Mouse (Mus musculus) liver, embryonic 16.5 days (tissue): ENCODE measurements at regions not wholly inside any gene's neighbourhood (a gene's known extent, or its start where the extent isn't known, plus 50 kb on each side); places are given as distances from the start of the nearest gene placed in this dataset.

Experiments used
- ATAC-seq: fragments of 200-750 bp; cut with Nextera tagmentation; 2 replicates; pipeline ENCODE4 v1.8.0; 2017; ENCODE audit warnings: low read depth, mild to moderate bottlenecking, moderate number of reproducible peaks, moderate library complexity
- H3K27ac ChIP-seq: fragments of 300-500 bp; sonication (generic); 2 replicates; pipeline ENCODE4 v1.5.1; 2014; ENCODE audit warnings: mild to moderate bottlenecking, low read length
- H3K27me3 ChIP-seq: fragments of 300-500 bp; sonication (generic); 2 replicates; pipeline ENCODE4 v1.6.1; 2014; ENCODE audit warnings: low read depth, low read length, mixed read lengths; ENCODE audit not compliant: control insufficient read depth, insufficient read depth
- H3K36me3 ChIP-seq: fragments of 300-500 bp; sonication (generic); 2 replicates; pipeline ENCODE4 v1.6.1; 2014; ENCODE audit warnings: mild to moderate bottlenecking; ENCODE audit not compliant: control insufficient read depth, insufficient read depth
- H3K4me1 ChIP-seq: fragments of 300-500 bp; sonication (generic); 2 replicates; pipeline ENCODE4 v1.6.1; 2014; ENCODE audit warnings: low read depth, low read length, mixed read lengths; ENCODE audit not compliant: control insufficient read depth
- H3K4me2 ChIP-seq: fragments of 300-500 bp; sonication (generic); 2 replicates; pipeline ENCODE4 v1.6.1; 2014; ENCODE audit warnings: low read depth, low read length, mixed read lengths
- H3K4me3 ChIP-seq: fragments of 300-500 bp; sonication (generic); 2 replicates; pipeline ENCODE4 v1.5.1; 2014; ENCODE audit warnings: low read depth, mild to moderate bottlenecking, low read length
- H3K9ac ChIP-seq: fragments of 300-500 bp; sonication (generic); 2 replicates; pipeline ENCODE4 v1.6.1; 2014; ENCODE audit warnings: low read depth, low read length
- H3K9me3 ChIP-seq: fragments of 300-500 bp; sonication (generic); replicated peaks from 2 replicates; pipeline ENCODE4 v1.6.1; 2016; ENCODE audit warnings: low read length; ENCODE audit not compliant: control insufficient read depth
- WGBS: fragments of 180-500 bp; shearing (Covaris S2); extraction: QIAGEN DNeasy Blood & Tissue Kit; methylation state at CpG from one replicate; pipeline ENCODE4 v1.1.7; 2014; ENCODE audit not compliant: insufficient replicate concordance; 5-methylcytosine and 5-hydroxymethylcytosine counted together

DNA sequence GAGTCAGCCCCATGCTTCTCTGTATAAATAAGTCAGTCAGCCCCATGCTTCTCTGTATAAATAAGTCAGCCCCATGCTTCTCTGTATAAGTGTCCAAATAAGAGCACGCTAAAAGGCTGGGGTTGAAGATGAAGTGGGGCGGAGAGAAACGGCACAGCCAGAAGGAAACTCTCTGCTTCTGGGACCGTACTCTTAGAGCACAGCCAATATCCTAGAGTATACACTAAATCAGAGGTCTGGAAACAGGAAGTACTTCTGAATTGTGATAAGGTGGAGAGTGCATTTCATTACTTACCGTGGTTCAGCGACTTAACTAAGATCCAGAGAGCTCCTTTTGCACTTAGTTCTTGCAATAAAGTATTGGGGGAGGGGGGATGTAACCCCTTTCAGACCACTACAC, 112.1 kb upstream of the Foxd3 start:
- ATAC-seq = no peak
- Histone ChIP-seq H3K27ac (no peak overlapping the region), H3K4me3 (no peak overlapping the region), H3K9me3 (no peaks in the 10 kb centered on the region), H3K9ac (no peak overlapping the region), H3K4me2 (no peak overlapping the region), H3K27me3 (no peaks in the 10 kb centered on the region), H3K36me3 (no peaks in the 10 kb centered on the region), H3K4me1 (no peaks in the 10 kb centered on the region)
- WGBS = 27% methylated on average over 6 of the region's 6 CpGs

DNA sequence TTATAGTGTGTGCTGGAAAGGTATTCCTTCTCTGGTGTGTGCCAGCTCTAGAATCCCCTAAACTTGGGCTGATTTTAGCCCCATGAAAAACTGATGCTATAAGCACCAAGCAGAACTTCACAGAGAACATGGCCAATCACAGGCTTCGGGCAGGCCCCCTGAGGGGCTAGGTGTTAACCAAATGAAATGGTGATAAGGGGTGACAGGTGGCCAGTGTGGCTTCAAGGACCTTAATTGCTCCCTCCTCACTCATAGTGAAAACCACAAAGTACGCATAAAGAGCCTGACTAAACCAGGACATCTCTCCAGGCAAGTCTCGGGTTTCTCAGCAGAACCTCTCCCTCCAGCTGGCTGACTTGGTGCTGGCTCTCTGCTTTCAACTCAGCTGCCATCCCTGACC, 110.4 kb upstream of the Foxd3 start:
- Histone ChIP-seq H3K36me3 (no peaks in the 10 kb centered on the region), H3K9ac (no peak overlapping the region), H3K4me1 (no peaks in the 10 kb centered on the region), H3K9me3 (no peaks in the 10 kb centered on the region), H3K27me3 (no peaks in the 10 kb centered on the region), H3K27ac (no peak overlapping the region), H3K4me2 (no peak overlapping the region), H3K4me3 (no peak overlapping the region)
- 26% methylated on average over 3 of the region's 3 CpGs for WGBS
- ATAC-seq = no peak

DNA sequence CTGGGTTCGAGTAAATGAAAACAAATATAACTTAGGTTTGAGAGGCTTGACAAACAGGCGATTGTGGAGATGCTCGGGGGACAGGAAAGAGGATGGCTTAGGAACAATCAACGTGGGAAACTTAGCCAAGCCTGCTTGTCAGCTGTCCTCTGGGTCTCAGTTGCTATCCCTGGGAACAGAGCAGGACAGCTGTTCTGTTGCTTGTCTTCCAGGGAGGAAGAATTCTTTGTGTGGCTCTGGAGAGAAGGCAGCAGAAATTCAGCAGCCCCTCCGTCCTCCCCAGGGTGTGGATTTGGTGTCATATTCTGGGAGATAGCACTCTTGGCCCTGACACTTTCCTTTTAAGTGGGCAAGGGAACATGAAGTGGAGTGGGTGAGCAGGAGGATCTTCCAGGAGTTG, 98.1 kb upstream of the Foxd3 start:
- Histone ChIP-seq H3K36me3 (no peaks in the 10 kb centered on the region), H3K4me2 (no peak overlapping the region), H3K9me3 (no peaks in the 10 kb centered on the region), H3K27me3 (no peaks in the 10 kb centered on the region; the same call in 1 of the 2 replicates), H3K4me3 (no peak overlapping the region), H3K9ac (no peak overlapping the region), H3K4me1 (no peaks in the 10 kb centered on the region), H3K27ac (no peak overlapping the region)
- no peak for ATAC-seq
- WGBS = 34% methylated on average over 5 of the region's 5 CpGs

DNA sequence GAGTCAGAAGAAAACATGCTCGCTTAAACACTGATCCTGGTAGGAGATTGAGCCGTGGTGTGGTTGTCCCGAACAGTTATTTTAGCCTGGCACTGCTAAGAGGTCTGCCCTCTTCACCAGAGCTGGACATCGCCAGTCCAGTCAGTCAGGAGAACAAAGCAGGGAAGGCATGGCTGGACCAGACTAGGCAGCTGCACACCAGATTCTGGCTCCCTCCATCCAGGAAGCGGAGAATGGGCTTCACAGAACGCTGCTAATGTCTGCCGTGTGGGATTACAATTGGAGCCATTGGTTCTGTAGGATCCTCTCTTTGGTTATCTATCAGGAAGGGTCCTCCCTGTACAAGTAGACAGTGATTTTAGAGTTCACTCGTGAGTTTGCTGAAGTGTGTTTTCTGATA, 95.5 kb upstream of the Foxd3 start:
- H3K9me3 ChIP-seq = no peaks in the 10 kb centered on the region
- H3K4me3 ChIP-seq = no peak overlapping the region
- H3K27ac ChIP-seq = no peak overlapping the region
- no peak for ATAC-seq
- no peaks in the 10 kb centered on the region for H3K4me1 ChIP-seq
- H3K36me3 ChIP-seq = no peaks in the 10 kb centered on the region
- H3K27me3 ChIP-seq = no peaks in the 10 kb centered on the region; the same call in 1 of the 2 replicates
- no peak overlapping the region for H3K4me2 ChIP-seq
- WGBS = 21% methylated on average over 8 of the region's 8 CpGs
- H3K9ac ChIP-seq = no peak overlapping the region

DNA sequence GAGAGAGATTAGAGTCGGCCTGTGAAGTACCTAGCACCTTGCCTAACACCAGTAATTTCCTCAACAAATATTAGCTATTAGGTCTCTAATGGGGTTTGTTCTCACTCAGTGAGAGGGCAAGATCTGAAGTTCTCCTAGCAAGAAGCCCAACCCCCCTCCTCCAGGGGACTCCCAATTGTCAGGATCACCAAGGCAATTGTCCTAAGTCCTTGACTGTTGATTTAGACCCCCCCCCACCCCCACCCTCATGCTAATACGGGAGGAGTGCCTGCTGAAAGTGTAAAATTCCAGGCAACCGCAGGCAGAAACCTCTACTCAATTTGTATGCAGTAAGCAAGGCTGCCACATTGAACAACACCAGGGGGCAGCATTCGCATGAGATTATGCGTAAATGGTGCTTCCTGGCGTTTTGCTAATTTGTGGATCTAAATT, 94.6 kb upstream of the Foxd3 start:
- Histone ChIP-seq H3K27ac (no peak overlapping the region), H3K4me3 (no peak overlapping the region), H3K9me3 (no peaks in the 10 kb centered on the region), H3K4me1 (no peaks in the 10 kb centered on the region), H3K4me2 (no peak overlapping the region), H3K9ac (no peak overlapping the region), H3K27me3 (no peaks in the 10 kb centered on the region; the same call in 1 of the 2 replicates), H3K36me3 (no peaks in the 10 kb centered on the region)
- WGBS = 7% methylated on average over 6 of the region's 6 CpGs
- ATAC-seq = no peak

- no peaks in the 10 kb centered on the region for H3K4me1 ChIP-seq
- WGBS = 76% methylated on average over 9 of the region's 9 CpGs
- no peak overlapping the region for H3K9ac ChIP-seq
- no peaks in the 10 kb centered on the region for H3K36me3 ChIP-seq
- no peak overlapping the region for H3K27ac ChIP-seq
- no peak overlapping the region for H3K4me2 ChIP-seq
- no peak overlapping the region for H3K4me3 ChIP-seq
- H3K9me3 ChIP-seq = no peaks in the 10 kb centered on the region; the same call in 1 of the 2 replicates
- ATAC-seq = no peak
- H3K27me3 ChIP-seq = no peaks in the 10 kb centered on the region; the same call in 1 of the 2 replicates
Measured at GRCm38 (mm10) chr4:99565401-99565800, 90.7 kb upstream of the Foxd3 start.

DNA sequence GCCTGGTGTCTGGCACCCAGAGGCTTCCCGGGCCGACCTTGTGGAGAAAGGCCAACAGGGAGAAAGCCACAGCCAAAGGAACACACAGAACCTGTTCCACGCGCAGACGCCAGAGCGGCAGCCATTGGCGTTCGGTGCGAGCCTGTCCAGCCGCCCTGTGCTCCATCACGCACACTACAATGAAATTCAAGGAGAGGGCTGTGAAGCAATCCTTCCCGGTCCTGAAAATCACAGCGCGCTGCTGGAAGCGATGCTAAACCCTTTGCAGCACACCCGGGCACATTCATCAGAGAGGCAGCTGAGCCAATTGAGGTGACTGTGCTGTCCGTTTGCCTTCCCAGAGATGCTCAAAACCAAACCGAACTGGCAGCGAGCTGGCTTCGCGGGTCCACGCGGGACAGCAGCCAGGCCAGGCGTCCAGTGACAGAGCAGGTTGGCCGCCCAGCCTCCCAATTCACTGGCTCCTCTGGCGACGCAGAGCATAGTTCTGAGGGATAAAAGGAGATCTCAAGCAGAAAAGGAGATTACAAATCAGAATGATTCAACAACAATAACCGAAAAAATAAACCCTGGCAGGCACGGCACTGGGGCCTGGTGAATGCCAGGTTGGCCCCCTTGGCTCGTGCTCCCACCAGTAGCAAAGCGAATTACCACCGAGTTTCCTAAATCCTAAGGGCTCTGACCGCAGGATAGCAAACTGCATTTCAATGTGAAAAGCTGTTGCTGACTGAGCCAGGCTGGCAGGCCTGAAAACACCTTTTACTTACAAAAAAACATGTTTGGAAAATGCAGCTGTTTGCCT, 83.1 kb upstream of the Foxd3 start:
- H3K9me3 ChIP-seq = no peaks in the 10 kb centered on the region; the same call in 1 of the 2 replicates
- no peak overlapping the region for H3K4me3 ChIP-seq
- H3K27me3 ChIP-seq = peaks cover 2% of the 10 kb centered on the region; the same call in 1 of the 2 replicates
- no peak for ATAC-seq
- H3K4me1 ChIP-seq = no peaks in the 10 kb centered on the region
- 6% methylated on average over 33 of the region's 33 CpGs for WGBS
- no peak overlapping the region for H3K9ac ChIP-seq
- no peak overlapping the region for H3K27ac ChIP-seq
- H3K4me2 ChIP-seq = no peak overlapping the region
- H3K36me3 ChIP-seq = no peaks in the 10 kb centered on the region

- H3K27me3 ChIP-seq = peaks cover 2% of the 10 kb centered on the region; the same call in 1 of the 2 replicates
- 42% methylated on average over 11 of the region's 11 CpGs for WGBS
- no peak overlapping the region for H3K4me2 ChIP-seq
- no peak for ATAC-seq
- H3K4me3 ChIP-seq = no peak overlapping the region
- H3K4me1 ChIP-seq = no peaks in the 10 kb centered on the region
- no peaks in the 10 kb centered on the region; the same call in 1 of the 2 replicates for H3K9me3 ChIP-seq
- no peaks in the 10 kb centered on the region for H3K36me3 ChIP-seq
- no peak overlapping the region for H3K27ac ChIP-seq
- H3K9ac ChIP-seq = no peak overlapping the region
Measured at GRCm38 (mm10) chr4:99574021-99574531, 82.0 kb upstream of the Foxd3 start.

DNA sequence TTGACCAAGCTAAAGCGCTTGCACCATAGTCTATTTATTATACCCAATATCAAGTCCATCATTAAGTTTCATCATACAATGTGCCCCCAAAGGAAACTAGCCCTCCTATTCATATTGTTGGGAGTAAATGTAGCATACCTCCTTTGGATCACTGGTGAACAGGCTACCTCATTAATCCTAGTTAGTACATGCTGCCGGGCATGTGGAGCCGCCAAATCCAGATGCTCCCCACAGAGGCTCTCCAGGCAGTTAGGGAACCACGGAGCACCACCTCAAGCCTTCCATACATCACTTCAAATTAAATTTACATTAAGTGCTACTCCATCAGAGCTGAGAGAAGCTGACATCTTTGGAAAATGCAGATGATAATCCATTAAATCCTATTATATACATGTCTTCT, 81.1 kb upstream of the Foxd3 start:
- 50% methylated on average over 4 of the region's 4 CpGs for WGBS
- no peaks in the 10 kb centered on the region for H3K4me1 ChIP-seq
- no peak for ATAC-seq
- H3K4me3 ChIP-seq = no peak overlapping the region
- H3K27me3 ChIP-seq = peaks cover 2% of the 10 kb centered on the region; the same call in 1 of the 2 replicates
- H3K27ac ChIP-seq = no peak overlapping the region
- no peaks in the 10 kb centered on the region for H3K36me3 ChIP-seq
- H3K4me2 ChIP-seq = no peak overlapping the region
- no peak overlapping the region for H3K9ac ChIP-seq
- no peaks in the 10 kb centered on the region for H3K9me3 ChIP-seq
